Mouse (Mus musculus) adrenal gland, adult 2 months (tissue): ENCODE measurements at regions not wholly inside any gene's neighbourhood (a gene's known extent, or its start where the extent isn't known, plus 50 kb on each side); places are given as distances from the start of the nearest gene placed in this dataset.

Source experiments
- DNase-seq: peaks from one replicate; pipeline ENCODE4 v3.0.0; 2021

- DNase-seq = no peak
Observed at GRCm38 (mm10) chr14:61898664-61899063, 291.4 kb downstream of the Kcnrg start.

- DNase-seq = no peak
Observed at GRCm38 (mm10) chr14:61904426-61905124, 297.3 kb downstream of the Kcnrg start.

GRCm38 (mm10) chr14:61918113-61918512 is 310.9 kb downstream of the Kcnrg start:
- no peak for DNase-seq

GRCm38 (mm10) chr14:61931811-61932210 is 324.6 kb downstream of the Kcnrg start:
- peak; percentile 28 for DNase-seq

- no peak for DNase-seq
Observed at GRCm38 (mm10) chr14:61941682-61942081, 334.4 kb downstream of the Kcnrg start.

GRCm38 (mm10) chr14:61945659-61946058 is 338.4 kb downstream of the Kcnrg start:
- no peak for DNase-seq

- DNase-seq = no peak
Observed at GRCm38 (mm10) chr14:61949446-61949845, 342.2 kb downstream of the Kcnrg start.

- DNase-seq = no peak
Observed at GRCm38 (mm10) chr14:61950004-61950403, 342.4 kb upstream of the Rnaseh2b start.

GRCm38 (mm10) chr14:61953029-61953428 is 339.4 kb upstream of the Rnaseh2b start:
- DNase-seq = no peak

- no peak for DNase-seq
Observed at GRCm38 (mm10) chr14:61955416-61955815, 337.0 kb upstream of the Rnaseh2b start.

GRCm38 (mm10) chr14:61960243-61960957 is 332.0 kb upstream of the Rnaseh2b start:
- no peak for DNase-seq

- no peak for DNase-seq
Observed at GRCm38 (mm10) chr14:61968467-61968866, 323.9 kb upstream of the Rnaseh2b start.

- no peak for DNase-seq
Observed at GRCm38 (mm10) chr14:61968957-61969535, 323.3 kb upstream of the Rnaseh2b start.

- DNase-seq = no peak
Observed at GRCm38 (mm10) chr14:61970591-61970990, 321.8 kb upstream of the Rnaseh2b start.

- DNase-seq = peak; percentile 10
Observed at GRCm38 (mm10) chr14:61971100-61972088, 321.0 kb upstream of the Rnaseh2b start.

- no peak for DNase-seq
Observed at GRCm38 (mm10) chr14:61975301-61975732, 317.1 kb upstream of the Rnaseh2b start.

- no peak for DNase-seq
Observed at GRCm38 (mm10) chr14:61980581-61980980, 311.8 kb upstream of the Rnaseh2b start.

GRCm38 (mm10) chr14:61985575-61985974 is 306.8 kb upstream of the Rnaseh2b start:
- no peak for DNase-seq

- no peak for DNase-seq
Observed at GRCm38 (mm10) chr14:61986203-61986602, 306.2 kb upstream of the Rnaseh2b start.

- no peak for DNase-seq
Observed at GRCm38 (mm10) chr14:61995253-61995652, 297.1 kb upstream of the Rnaseh2b start.

- DNase-seq = no peak
Observed at GRCm38 (mm10) chr14:61997736-61998135, 294.7 kb upstream of the Rnaseh2b start.

- DNase-seq = no peak
Observed at GRCm38 (mm10) chr14:61998259-61998658, 294.1 kb upstream of the Rnaseh2b start.
